Mouse (Mus musculus) erythroblast, embryonic 14.5 days (primary cell): ENCODE measurements around the gene Tmem19.

ENCODE experiments used
- GATA1 ChIP-seq: IDR thresholded peaks from 2 replicates; pipeline ENCODE4 v1.6.1; 2012; ENCODE audit warnings: low read length, inconsistent platforms, mixed read lengths
- TAL1 ChIP-seq: IDR thresholded peaks from 3 replicates; pipeline ENCODE4 v1.6.1; 2012; ENCODE audit warnings: low read length, inconsistent platforms, mixed read lengths

- TF ChIP-seq TAL1 (no peak), GATA1 (no peak)
These were observed 68.4 kb downstream of the Tmem19 start for GRCm38 (mm10) chr10:115293946-115294345.
